Mouse (Mus musculus) inflammation-experienced regulatory T-cells, adult 6 months (primary cell): ENCODE measurements around the gene Cdk19. TPM values are rescaled to one million over a fixed set of nuclear protein-coding genes. Genes with fewer than 3 reads are reported as not detected.
A peak's percentile ranks its signal among the peaks of the same experiment; 100 is the strongest.

ENCODE experiments used
- ATAC-seq: one replicate; pipeline ENCODE4 v1.8.0; 2017
- polyA plus RNA-seq, 3 experiments: library from polyadenylated mRNA; unstranded; fragments of 100-300 nt; shearing (Covaris generic); gene quantifications; one replicate each; pipeline ENCODE4 v1.2.1; 2017

Gene Cdk19
- polyA plus RNA-seq, 3 experiments from 2014 or later, result 8.7 to 15.9 (median 12.1) TPM

DNA sequence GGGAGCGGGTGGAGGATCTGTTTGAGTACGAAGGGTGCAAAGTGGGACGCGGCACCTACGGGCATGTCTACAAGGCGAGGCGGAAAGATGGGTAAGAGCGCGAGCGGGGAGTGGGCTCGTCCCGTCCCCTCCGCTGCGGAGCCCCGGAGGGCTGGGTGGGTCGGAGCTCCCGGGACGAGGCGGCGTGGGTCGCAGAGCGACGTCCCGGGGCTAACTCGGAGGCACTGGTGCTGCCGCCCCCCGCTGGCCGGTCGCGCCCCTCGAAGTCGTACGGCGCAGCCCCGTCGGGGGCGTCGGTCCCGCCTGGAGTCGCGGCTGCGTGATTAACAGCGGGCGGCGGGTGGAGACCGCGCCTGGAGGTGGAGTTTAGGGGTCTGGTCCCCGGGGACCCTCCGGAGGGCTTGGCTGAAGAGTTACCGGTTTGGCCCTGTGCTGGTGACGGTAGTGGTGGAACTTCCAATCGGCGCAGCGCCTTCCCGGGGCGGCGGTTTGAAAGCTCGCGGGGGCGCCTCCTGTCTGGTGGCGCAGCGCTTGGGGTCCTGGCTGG lies 10.3 kb downstream of the Cdk19 start:
- no peak for ATAC-seq

DNA sequence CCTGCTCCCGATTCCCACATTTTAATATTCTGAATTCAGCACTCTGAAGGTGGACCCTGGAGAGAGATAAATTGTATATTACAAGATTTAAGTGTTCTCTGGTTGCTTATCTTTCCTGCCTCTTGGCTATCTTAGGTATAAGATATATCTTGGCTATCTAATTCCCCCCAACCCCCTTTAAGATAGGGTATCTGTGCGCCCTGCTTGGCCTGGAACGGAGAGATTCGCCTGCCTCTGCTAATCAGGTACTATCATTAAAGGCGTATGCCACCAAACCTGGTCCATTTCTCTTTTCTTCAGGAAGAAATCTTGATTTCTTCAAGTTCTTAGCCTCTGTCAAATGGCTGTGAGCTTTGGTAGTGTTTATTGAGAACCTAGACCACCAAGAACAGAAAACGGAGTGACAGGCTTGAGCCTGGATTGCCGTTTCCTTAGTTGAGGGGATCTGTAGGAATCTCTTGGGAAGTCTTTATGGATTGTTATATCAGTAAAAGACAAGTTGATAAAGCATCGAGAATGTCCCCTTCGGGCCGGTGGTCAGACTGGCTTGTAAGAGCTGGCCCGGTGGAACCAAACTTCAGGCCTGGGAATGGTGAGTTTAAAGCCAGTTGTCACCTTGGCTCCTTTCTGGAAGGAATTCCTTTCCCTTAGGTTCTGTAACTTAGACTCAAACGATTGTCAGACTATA lies 11.0 kb downstream of the Cdk19 start:
- no peak for ATAC-seq

DNA sequence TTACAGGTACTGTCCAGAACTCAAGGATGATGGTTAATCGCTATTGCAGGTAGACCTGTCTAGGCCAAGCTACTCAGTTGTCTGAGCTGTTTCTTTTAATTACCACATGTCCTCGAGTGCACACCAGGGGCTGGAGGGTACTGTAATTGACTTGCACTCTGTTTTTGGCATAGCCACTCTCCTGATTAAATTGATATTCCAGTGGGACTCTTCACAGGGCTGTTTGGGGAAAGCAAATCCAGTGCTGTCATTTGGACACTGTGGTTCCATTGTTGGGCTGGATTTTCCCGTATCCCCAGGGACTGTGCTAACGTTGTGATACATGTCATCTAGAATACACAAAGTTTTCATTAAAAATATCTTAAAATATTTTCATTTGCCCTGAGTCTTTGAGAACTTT lies 11.8 kb downstream of the Cdk19 start:
- no peak for ATAC-seq

DNA sequence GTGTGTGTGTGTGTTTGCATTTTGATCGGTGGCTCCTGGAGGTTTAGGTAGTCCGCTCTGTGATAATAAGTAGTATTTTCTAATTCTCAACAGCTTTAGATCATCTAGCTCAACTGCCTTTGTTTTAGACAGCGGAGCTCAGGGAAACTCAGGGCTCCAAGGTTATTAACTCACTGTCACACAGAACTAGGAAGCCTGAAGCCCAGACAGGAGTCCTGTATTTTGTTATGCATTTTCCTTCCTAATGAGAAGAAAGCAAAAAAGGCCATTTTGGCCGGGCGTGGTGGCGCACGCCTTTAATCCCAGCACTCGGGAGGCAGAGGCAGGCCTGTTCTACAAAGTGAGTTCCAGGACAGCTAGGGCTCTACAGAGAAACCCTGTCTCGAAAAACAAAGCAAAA lies 14.7 kb downstream of the Cdk19 start:
- ATAC-seq, result no peak

DNA sequence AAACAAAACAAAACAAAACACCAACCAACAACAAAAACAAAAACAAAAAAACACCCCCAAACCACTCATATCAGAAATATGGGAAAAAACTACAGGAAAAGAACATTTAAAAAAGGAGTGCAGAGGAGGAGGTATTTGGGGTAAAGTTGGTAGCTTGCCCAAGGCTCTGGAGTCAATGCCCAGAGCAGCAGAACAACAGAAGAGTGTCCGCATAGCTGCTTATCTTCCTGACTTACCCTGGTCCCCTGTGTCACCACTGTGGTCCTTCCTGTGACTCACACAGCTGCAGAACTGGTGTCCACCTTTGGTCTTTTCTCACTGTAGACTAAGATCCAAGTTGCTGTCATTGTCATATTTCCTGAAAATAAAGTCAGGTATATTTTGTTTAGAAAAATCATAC lies 15.2 kb downstream of the Cdk19 start:
- ATAC-seq, result no peak

DNA sequence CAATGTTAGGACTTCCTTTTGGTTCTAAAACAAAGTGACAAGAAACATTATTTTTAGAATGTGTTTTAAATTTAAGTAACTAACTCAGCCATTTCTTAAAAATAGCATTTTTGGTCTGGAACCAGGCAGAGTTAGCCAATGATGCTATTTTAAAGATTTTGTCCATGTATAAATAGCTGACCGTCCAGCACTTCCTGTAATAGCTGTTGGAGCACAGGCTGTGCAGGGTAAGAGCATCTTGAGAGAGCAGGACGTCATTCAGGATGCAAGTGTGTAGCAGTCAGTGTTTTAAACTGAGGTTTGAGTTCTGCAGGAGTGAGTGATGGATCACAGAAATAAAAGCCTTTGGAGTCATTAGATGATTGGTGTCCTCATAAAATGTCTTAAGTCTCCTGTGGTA lies 18.8 kb downstream of the Cdk19 start:
- no peak for ATAC-seq

- no peak for ATAC-seq
Observed at GRCm38 (mm10) chr10:40359131-40359530, 19.8 kb downstream of the Cdk19 start.

DNA sequence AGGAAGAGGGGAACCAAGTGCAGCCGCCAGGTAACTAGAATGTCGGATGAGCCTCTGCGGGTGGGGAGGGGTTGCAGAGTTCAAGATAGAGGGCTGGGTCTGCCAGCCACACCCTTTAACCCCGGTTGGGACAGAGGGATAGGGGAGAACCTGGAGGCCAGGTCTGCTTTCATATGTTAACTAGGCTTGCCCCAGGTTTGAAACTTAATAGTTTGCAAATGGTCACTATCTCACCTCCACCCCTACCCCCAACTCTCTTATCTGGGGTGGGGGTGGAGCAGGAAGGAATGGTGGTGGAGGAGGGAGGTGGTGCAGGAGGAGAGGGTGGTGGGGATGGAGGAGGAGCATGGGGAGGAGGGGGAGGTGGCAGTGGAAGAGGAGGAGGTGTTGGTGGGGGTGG lies 23.6 kb downstream of the Cdk19 start:
- no peak for ATAC-seq

DNA sequence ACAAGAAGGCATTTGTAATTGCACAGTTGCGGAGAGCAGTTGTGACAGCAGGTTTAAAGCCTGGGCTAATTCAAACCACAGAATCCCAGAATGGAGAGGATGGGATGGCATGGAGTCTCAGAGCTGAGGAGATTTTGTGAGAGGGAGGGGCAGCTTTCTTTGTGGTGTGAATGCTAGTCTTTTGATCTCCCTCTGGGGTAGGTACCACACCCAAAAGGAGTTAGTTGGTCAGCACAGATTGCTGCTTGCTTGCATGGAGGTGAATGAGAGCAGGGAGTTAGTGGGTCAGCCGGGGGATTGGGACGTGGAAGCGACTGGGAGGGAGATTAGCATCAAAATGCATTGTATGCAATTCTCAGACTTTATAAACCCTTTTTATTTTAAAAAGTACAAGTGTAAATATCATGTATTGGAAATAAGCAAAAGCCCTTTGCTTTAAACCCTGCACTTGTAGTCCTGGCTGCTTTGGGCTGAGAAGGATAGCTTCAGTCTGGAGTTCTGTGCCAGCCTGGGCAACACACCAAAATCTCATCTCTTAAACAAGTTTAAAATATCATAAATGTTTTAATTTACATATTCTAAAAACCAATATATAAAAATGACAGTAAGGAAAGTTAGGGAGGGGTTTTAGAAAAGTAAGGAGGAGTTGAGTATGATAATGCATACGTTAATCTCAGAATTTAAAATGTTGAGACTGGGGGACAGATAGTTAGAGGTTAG lies 25.4 kb downstream of the Cdk19 start:
- ATAC-seq, result no peak

DNA sequence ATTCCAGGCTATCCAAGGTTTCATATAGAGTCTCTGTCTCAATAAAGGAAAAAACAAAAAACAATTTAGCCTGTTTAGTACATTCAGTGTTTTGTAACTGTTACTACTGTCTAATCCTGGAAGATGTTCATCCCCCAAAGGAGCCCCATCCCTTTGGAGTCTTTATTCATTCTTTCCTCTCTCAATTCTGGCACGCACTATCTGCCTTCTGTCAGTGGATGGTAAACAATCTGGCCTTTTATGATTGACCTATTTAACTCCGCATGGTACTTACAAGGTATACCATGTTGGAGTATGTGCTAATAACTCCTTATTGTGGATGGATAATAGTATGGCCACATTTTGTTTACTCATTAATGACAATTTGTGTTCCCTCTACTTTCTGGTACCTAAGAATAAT lies 26.6 kb downstream of the Cdk19 start:
- ATAC-seq, result no peak

- no peak for ATAC-seq
Observed at GRCm38 (mm10) chr10:40368516-40368915, 29.2 kb downstream of the Cdk19 start.

- peak; percentile 23 for ATAC-seq
Observed at GRCm38 (mm10) chr10:40370156-40370555, 30.8 kb downstream of the Cdk19 start.

DNA sequence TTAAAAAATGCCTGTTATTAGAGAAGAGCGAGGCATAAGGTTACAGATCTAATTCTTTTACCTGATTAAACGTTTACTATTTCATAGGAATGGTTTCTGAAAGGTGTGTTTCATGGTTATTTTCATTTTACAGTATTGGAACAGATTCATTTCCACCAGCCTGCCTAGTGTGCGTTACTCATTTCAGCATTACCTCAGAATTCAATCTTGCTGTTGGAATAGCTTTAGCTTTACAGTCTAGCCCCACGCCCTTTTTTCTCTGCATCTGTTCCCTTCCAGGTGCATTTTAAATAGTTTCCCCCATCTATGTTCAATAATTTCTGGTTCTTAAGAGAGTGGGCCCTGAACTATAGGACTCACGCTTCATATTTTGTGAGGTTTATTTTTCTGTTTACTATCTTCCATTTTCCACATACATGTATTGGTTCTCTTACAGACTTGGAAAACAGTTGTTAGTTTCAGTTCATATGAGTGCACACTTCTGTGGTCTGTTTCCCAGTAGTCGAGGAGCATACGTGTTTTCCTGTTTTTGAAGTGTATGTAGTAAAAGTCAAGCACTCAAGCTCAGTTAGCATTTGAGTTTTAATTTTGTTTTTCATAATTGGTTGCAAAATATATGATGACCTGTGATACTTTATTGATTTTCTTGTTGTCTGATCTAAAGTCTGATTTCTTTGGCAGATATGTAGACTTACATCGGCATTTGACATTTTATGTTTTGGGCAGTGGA lies 32.0 kb downstream of the Cdk19 start:
- ATAC-seq, result no peak

DNA sequence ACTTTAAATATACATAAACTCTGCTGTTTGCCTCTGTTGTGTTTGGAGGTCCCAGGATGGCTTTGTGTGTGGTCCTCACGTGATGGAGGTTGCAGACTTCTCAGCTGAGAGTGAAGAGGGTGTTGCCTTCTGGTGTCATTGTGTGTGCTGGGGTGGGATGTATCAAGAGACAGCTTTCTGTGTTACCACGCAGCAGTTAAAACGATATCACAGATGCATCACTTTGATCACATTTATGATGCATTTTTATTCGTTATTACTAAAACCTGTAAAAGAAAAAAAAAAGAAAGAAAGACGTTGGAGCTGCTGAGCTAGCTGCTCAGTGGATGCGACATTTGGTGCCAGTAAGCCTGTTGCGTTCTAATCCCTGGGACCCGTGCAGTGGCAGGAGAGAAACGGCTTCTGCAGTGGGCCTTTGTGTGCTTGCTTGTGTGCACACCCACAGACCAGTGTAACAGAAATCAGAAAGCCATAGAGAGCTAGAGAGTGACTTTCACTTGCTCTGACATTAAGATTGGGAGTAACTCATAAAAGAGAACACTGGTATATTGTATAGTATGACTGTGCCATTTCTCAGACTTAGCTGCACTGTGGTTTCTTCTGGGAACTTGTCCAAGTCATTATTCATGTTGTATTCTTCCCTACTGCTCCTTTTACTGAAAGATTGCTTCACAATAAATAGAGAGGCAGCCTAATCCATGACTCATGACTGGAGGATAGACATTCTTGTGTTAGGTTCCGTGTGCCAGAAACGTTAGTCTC lies 32.7 kb downstream of the Cdk19 start:
- ATAC-seq, result peak; percentile 61

DNA sequence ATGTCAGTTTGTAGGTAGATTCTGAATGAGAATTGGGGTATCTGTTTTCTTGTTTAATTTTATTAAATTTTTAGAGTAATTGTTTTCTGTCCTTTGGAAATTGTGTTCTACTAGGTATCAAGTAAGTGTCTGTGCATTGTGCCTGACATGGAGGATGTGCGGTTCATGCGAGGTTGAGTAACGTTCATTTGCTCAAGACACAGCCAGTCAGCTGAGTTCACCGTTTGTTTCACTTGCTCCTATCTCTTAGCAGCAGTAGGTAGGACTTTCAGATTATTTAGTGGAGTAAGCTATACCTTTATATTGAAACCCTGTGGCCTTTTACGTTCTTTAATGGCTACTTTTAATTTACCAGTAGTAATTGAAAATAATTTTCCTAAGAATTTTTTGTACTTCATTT lies 34.4 kb downstream of the Cdk19 start:
- no peak for ATAC-seq

DNA sequence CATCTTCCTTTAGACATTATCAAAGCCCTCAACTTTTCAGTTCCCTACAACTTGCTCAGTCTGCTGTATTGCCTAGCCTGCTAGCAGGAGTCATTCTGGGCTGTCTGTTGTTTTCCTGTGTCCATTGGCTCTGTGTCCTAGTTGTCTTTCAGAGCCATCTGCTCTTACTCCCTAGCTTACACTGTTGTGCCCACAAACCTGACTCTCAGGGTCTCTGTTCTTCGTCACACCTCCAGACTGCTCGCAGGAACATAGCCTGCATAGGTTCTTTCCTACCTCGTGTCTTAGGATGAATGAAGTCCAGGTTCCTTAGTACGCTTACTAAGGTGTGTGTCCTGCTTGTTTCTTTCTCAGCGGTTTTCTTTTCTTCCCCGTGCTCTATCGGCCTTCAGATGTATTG lies 35.5 kb downstream of the Cdk19 start:
- no peak for ATAC-seq

DNA sequence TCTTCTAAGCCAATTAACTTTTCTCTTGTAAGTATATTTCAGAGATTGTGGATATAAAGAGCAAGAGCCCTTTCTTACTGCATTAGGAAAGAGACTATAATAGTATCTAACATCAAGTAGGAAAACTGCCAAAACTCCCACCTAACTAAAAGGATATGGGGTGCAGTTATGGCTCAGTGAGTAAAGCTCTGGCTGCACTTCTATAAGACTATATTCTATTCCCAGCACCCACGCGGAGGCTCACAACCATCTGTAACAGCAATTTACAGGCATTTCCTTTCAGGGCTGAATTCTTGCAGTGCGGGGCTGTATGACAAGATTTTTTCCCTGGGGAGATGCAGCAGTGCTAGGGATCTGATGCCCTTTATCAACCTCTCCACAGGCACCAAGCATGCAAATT lies 36.9 kb downstream of the Cdk19 start:
- no peak for ATAC-seq

DNA sequence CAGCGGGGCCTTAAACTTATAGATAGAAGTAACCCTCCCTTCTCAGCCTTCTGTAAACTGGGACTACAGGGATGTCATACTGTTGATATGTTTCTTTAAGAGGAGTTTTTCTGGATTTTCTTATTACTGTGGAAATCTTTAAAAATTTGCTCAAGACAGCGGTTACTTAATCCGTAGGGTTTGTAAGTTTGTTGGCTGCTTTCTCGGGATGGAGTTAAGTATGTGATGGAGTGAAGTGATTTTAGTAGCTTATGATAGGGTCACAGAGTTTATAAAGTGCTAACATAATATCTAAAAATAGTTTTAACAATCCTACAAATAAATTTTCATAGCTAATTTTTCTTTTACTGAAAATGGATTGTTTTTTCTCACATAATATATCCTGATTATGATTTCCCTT lies 38.9 kb downstream of the Cdk19 start:
- ATAC-seq, result no peak

GRCm38 (mm10) chr10:40379682-40380081 lies 40.3 kb downstream of the Cdk19 start:
- ATAC-seq, result no peak

DNA sequence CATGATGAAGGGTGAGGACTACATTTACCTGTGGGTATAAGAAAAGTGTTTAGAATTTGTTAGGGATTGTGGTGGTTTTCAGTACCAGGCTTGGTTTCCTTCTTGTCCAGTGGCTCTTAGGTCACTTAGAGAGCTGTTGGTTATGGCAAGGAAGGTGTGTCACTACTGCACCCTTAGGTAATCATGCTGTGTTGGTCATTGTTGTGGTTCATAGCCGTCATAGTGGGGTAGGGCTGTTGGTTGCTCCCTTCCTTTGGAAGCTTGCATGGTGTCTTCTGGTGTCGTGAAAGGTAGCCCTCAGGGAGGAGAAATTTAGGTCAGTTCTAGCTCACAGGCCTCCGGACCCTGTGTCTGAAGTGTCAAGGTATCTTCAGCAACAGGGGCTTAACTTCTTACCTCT lies 46.0 kb downstream of the Cdk19 start:
- no peak for ATAC-seq

DNA sequence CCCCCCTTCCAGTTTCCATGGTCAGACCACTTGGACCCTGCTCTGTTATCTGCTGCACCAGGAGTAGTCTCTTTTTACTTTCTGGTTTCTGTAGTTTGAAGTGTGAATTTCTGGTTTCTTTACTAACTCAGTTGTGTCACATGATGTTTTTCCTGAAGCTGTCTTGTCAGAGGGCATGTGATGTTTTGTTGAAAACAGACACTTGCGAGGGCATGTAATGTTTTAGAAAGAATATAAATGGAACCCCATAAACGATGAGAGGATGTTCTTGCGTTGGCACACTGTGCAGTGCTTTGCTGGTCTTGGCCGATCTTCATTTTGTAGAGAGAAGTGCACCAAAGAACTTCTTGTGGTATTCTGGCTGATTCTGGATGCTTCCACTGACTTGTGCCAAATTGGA lies 46.8 kb downstream of the Cdk19 start:
- ATAC-seq, result peak; percentile 70

- ATAC-seq, result no peak
Observed at GRCm38 (mm10) chr10:40393447-40394143, 54.2 kb downstream of the Cdk19 start.
